Mouse (Mus musculus) MEL (cell line): Measurements from ENCODE around the gene Gm9918. TPM values are rescaled to one million over a fixed set of nuclear protein-coding genes. Genes with fewer than 3 reads are reported as not detected.

ENCODE experiments used
- DNase-seq: peaks from one replicate; pipeline ENCODE4 v3.0.0; 2011; ENCODE audit warnings: low read depth, low spot score
- H3K27ac ChIP-seq: 2 replicates; pipeline ENCODE4 v1.5.1; 2012; ENCODE audit warnings: low read depth, mild to moderate bottlenecking, control low read depth, low read length, moderate library complexity; ENCODE audit not compliant: control insufficient read depth
- H3K27me3 ChIP-seq, 2 experiments: fragments of 150-350 bp in 1 of 2; sonication (generic) in 1 of 2; 2 replicates each; pipeline ENCODE4 v1.6.1; 2012; ENCODE audit warnings: low read length in 2 of 2, mild to moderate bottlenecking in 2 of 2, improper control_type of control experiment in 1 of 2, moderate library complexity in 1 of 2; ENCODE audit not compliant: insufficient read depth in 2 of 2, control insufficient read depth in 1 of 2
- H3K36me3 ChIP-seq, 2 experiments: 2 replicates each; pipeline ENCODE4 v1.6.1; 2012 to 2014; ENCODE audit warnings: low read length in 2 of 2, improper control_type of control experiment in 1 of 2, inconsistent platforms in 1 of 2, mild to moderate bottlenecking in 1 of 2; ENCODE audit not compliant: insufficient read depth in 2 of 2, control insufficient read depth in 1 of 2
- H3K4me1 ChIP-seq, 2 experiments: fragments of 150-350 bp in 1 of 2; sonication (generic) in 1 of 2; 2 replicates each; pipeline ENCODE4 v1.6.1; 2012; ENCODE audit warnings: low read length in 2 of 2, improper control_type of control experiment in 1 of 2, mild to moderate bottlenecking in 1 of 2; ENCODE audit not compliant: insufficient read depth in 2 of 2, control insufficient read depth in 1 of 2
- H3K4me3 ChIP-seq, 2 experiments: fragments of 150-350 bp in 1 of 2; sonication (generic) in 1 of 2; 2 replicates each; pipeline ENCODE4 v1.5.1; 2012; ENCODE audit warnings: low read depth in 2 of 2, low read length in 2 of 2, mild to moderate bottlenecking in 2 of 2, moderate library complexity in 2 of 2, control low read depth in 1 of 2, improper control_type of control experiment in 1 of 2; ENCODE audit not compliant: control insufficient read depth in 1 of 2, insufficient read depth in 1 of 2
- H3K79me2 ChIP-seq: 2 replicates; pipeline ENCODE4 v1.6.1; 2012; ENCODE audit warnings: mild to moderate bottlenecking, low read length, moderate library complexity; ENCODE audit not compliant: control insufficient read depth, poor library complexity, insufficient read depth
- H3K9ac ChIP-seq: 2 replicates; pipeline ENCODE4 v1.6.1; 2012; ENCODE audit warnings: low read depth, mild to moderate bottlenecking, control low read depth, low read length, moderate library complexity; ENCODE audit not compliant: control insufficient read depth, poor library complexity, severe bottlenecking
- H3K9me3 ChIP-seq: fragments of 150-350 bp; sonication (generic); replicated peaks from 2 replicates; pipeline ENCODE4 v1.6.1; 2012; ENCODE audit warnings: mild to moderate bottlenecking, low read length, improper control_type of control experiment, moderate library complexity; ENCODE audit not compliant: insufficient read depth
- CHD2 ChIP-seq: IDR thresholded peaks from 2 replicates; pipeline ENCODE4 v1.6.1; 2011; ENCODE audit warnings: low read length, improper control_type of control experiment
- ETS1 ChIP-seq: IDR thresholded peaks from 2 replicates; pipeline ENCODE4 v1.6.1; 2012; ENCODE audit warnings: low read depth, mild to moderate bottlenecking, inconsistent platforms, low read length, improper control_type of control experiment, moderate library complexity
- GABPA ChIP-seq: IDR thresholded peaks from 2 replicates; pipeline ENCODE4 v1.6.1; 2012; ENCODE audit warnings: low read depth, mild to moderate bottlenecking, inconsistent platforms, low read length, improper control_type of control experiment, moderate library complexity
- JUND ChIP-seq: IDR thresholded peaks from 2 replicates; pipeline ENCODE4 v1.6.1; 2011; ENCODE audit warnings: low read depth, mild to moderate bottlenecking, improper control_type of control experiment, low read length
- MAZ ChIP-seq: IDR thresholded peaks from 2 replicates; pipeline ENCODE4 v1.6.1; 2012; ENCODE audit warnings: low read depth, mild to moderate bottlenecking, inconsistent platforms, low read length, improper control_type of control experiment
- MXI1 ChIP-seq: IDR thresholded peaks from 2 replicates; pipeline ENCODE4 v1.6.1; 2011; ENCODE audit warnings: mild to moderate bottlenecking, low read depth, low read length, improper control_type of control experiment
- MYC ChIP-seq: IDR thresholded peaks from 2 replicates; pipeline ENCODE4 v1.6.1; 2011; ENCODE audit warnings: low read depth, mild to moderate bottlenecking, low read length, improper control_type of control experiment, moderate library complexity
- NRF1 ChIP-seq: IDR thresholded peaks from 2 replicates; pipeline ENCODE4 v1.6.1; 2014; ENCODE audit warnings: low read depth, mild to moderate bottlenecking, inconsistent platforms, low read length, improper control_type of control experiment, moderate library complexity; ENCODE audit not compliant: poor library complexity, insufficient read depth, severe bottlenecking
- POLR2A ChIP-seq, 2 experiments: IDR thresholded peaks; 2 replicates each; pipeline ENCODE4 v1.6.1; 2011 to 2012; ENCODE audit warnings: low read length in 2 of 2, mild to moderate bottlenecking in 2 of 2, control low read depth in 1 of 2, improper control_type of control experiment in 1 of 2, low read depth in 1 of 2, moderate library complexity in 1 of 2; ENCODE audit not compliant: control insufficient read depth in 1 of 2, insufficient read depth in 1 of 2, poor library complexity in 1 of 2
- POLR2AphosphoS5 ChIP-seq: IDR thresholded peaks from 2 replicates; pipeline ENCODE4 v1.6.1; 2012; ENCODE audit warnings: low read depth, borderline replicate concordance, mild to moderate bottlenecking, inconsistent platforms, low read length, moderate library complexity, mixed read lengths
- SIN3A ChIP-seq: IDR thresholded peaks from 2 replicates; pipeline ENCODE4 v1.6.1; 2012; ENCODE audit warnings: low read length, improper control_type of control experiment, inconsistent platforms
- SMC3 ChIP-seq: IDR thresholded peaks from 2 replicates; pipeline ENCODE4 v1.6.1; 2011; ENCODE audit warnings: low read depth, low read length, improper control_type of control experiment
- TBP ChIP-seq: IDR thresholded peaks from 2 replicates; pipeline ENCODE4 v1.8.0; 2011; ENCODE audit warnings: low read depth, low read length, improper control_type of control experiment
- USF1 ChIP-seq: IDR thresholded peaks from 2 replicates; pipeline ENCODE4 v1.6.1; 2014; ENCODE audit warnings: low read depth, mild to moderate bottlenecking, inconsistent platforms, low read length, improper control_type of control experiment, moderate library complexity
- ZC3H11A ChIP-seq: IDR thresholded peaks from 2 replicates; pipeline ENCODE4 v1.6.1; 2012; ENCODE audit warnings: low read depth, mild to moderate bottlenecking, inconsistent platforms, low read length, improper control_type of control experiment
- ZMIZ1 ChIP-seq: IDR thresholded peaks from 2 replicates; pipeline ENCODE4 v1.6.1; 2012; ENCODE audit warnings: low read depth, mild to moderate bottlenecking, inconsistent platforms, low read length, improper control_type of control experiment, moderate library complexity
- ZNF384 ChIP-seq: IDR thresholded peaks from 2 replicates; pipeline ENCODE4 v1.6.1; 2012; ENCODE audit warnings: low read depth, mild to moderate bottlenecking, inconsistent platforms, low read length, improper control_type of control experiment
- polyA plus RNA-seq, 2 experiments: library from polyadenylated mRNA; stranded (reverse) in 1 of 2; unstranded in 1 of 2; fragments of >175 nt in 1 of 2; fragments of >200 nt in 1 of 2; gene quantifications; 2 replicates each; pipeline versions ENCODE4 v1.2.1 to v1.2.4; 2012; ENCODE audit warnings: low replicate concordance in 2 of 2, low read depth in 1 of 2; ENCODE audit not compliant: insufficient read length in 2 of 2, insufficient read depth in 1 of 2, missing spikeins in 1 of 2
- total RNA-seq: library from RNA; depleted of rRNA; stranded (reverse); fragments of 300-350 nt; gene quantifications from 2 replicates; pipeline ENCODE4 v1.2.3, GENCODE M21; 2012

Gene Gm9918
- total and polyA plus RNA-seq, 3 experiments: 0.04 TPM; not detected in 2

GRCm38 (mm10) chr15:102248131-102248811, 22.1 kb upstream of the Gm9918 start:
- no peaks in the 10 kb centered on the region; the same call in 1 of the 2 replicates for H3K79me2 ChIP-seq
- peaks cover 0 to 5% of the 10 kb centered on the region in 2 experiments; a peak in 2 of 4 replicates for H3K36me3 ChIP-seq
- H3K4me3 ChIP-seq: peak overlapping the region; percentile 45 to 66; a peak in 2 of 4 replicates
- H3K4me1 ChIP-seq: peaks cover 5 to 24% of the 10 kb centered on the region in 2 experiments
- TF ChIP-seq MXI1: no peak
- TF ChIP-seq POLR2AphosphoS5: no peak
- no peak for TF ChIP-seq USF1
- no peak for TF ChIP-seq POLR2A (IDR thresholded peaks at IDR 0.05; ENCODE audit: control insufficient read depth in 1 of 2, insufficient read depth in 1 of 2, low read depth in 1 of 2, low read length in 2 of 2, poor library complexity in 1 of 2)
- no peak for TF ChIP-seq MYC
- TF ChIP-seq ZNF384: peak; percentile 59
- no peak for TF ChIP-seq SMC3
- no peak overlapping the region for H3K27ac ChIP-seq
- peak overlapping the region; percentile 58; the same call in 1 of the 2 replicates for H3K9ac ChIP-seq
- H3K27me3 ChIP-seq: peaks cover 26 to 40% of the 10 kb centered on the region in 2 experiments
- H3K9me3 ChIP-seq: no peaks in the 10 kb centered on the region
- DNase-seq: no peak

GRCm38 (mm10) chr15:102248812-102249191, 21.6 kb upstream of the Gm9918 start:
- peaks cover 30 to 44% of the 10 kb centered on the region in 2 experiments for H3K27me3 ChIP-seq
- H3K9ac ChIP-seq: no peak overlapping the region
- H3K4me1 ChIP-seq: peaks cover 5 to 18% of the 10 kb centered on the region in 2 experiments

GRCm38 (mm10) chr15:102249251-102249691, 21.1 kb upstream of the Gm9918 start:
- Histone ChIP-seq H3K27ac (no peak overlapping the region), H3K4me3 (no peak overlapping the region), H3K9ac (no peak overlapping the region), H3K79me2 (no peaks in the 10 kb centered on the region; the same call in 1 of the 2 replicates), H3K4me1 (peaks cover 5 to 14% of the 10 kb centered on the region in 2 experiments; a peak in 3 of 4 replicates), H3K27me3 (peaks cover 35 to 47% of the 10 kb centered on the region in 2 experiments), H3K9me3 (no peaks in the 10 kb centered on the region), H3K36me3 (peaks cover 0 to 4% of the 10 kb centered on the region in 2 experiments; a peak in 2 of 4 replicates)
- TF ChIP-seq NRF1 (no peak), CHD2 (no peak), SIN3A (no peak), ZMIZ1 (no peak), POLR2AphosphoS5 (no peak), MYC (no peak)
- DNase-seq: no peak

More at GRCm38 (mm10) chr15:102248812-102249191, 21.6 kb upstream of the Gm9918 start:
- no peak for DNase-seq
- Histone ChIP-seq H3K9me3 (no peaks in the 10 kb centered on the region), H3K4me3 (no peak overlapping the region), H3K79me2 (no peaks in the 10 kb centered on the region; the same call in 1 of the 2 replicates), H3K36me3 (peaks cover 0 to 5% of the 10 kb centered on the region in 2 experiments; a peak in 2 of 4 replicates), H3K27ac (no peak overlapping the region)
- TF ChIP-seq GABPA: no peak
- no peak for TF ChIP-seq ETS1
- TF ChIP-seq ZC3H11A: no peak
- TF ChIP-seq TBP: no peak
- TF ChIP-seq ZNF384: 0 out of 2 replicates have a peak, but pooled peaks have one; percentile 40
- TF ChIP-seq JUND: peak; percentile 33; the same call in 1 of the 2 replicates
- TF ChIP-seq MAZ: 0 out of 2 replicates have a peak, but pooled peaks have one; percentile 12
